Mouse (Mus musculus): ENCODE data around the gene Grin2b.

DNA sequence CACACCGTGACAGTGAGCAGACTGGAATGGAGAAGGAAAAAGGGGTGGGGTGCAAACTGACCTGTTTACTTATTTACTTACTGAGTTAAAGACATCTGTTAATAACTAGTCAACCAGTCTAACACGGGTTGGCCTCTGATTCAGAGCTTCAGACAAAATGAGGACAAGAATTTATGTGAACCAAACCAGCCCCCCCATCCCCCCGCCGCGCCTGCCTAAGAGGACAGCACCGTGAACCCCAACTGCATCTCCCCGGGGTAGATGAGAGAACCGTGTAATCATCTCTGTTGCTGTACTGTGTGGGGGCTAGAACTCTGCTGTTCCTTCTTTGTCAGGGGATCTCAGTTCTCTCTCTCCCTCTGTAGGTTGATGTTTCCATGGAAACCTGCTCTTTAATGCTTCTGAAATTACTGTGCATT lies 319.1 kb downstream of the Grin2b start:
- TF ChIP-seq CTCF (IDR thresholded peaks at IDR 0.05; ENCODE audit: low read depth, low read length) (no peak), POLR2A (IDR thresholded peaks at IDR 0.05; ENCODE audit: insufficient read depth, low read length) (no peak), EP300 (IDR thresholded peaks at IDR 0.05; ENCODE audit: insufficient read depth, low read depth, low read length) (no peak)
